Mouse (Mus musculus): ENCODE results near the gene Elovl2.
"Not testable (repeated sequence)": the region's sequence is repeated elsewhere in the genome, so short reads cannot be mapped to it uniquely, and the experiment has no call there.

DNA sequence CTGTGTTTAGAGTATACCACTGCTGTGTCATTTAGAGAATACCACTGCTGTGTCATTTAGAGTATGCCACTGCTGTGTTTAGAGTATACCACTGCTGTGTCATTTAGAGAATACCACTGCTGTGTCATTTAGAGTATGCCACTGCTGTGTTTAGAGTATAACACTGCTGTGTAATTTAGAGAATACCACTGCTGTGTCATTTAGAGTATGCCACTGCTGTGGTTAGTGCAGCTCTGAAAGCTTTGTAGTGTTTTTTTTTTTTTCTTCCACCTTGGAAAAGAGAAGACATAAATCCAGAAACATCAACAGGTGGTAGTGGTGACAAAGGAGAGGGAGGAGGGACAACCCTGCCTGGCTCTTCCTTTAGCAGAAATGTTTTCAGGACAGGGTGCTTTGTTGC lies 14.6 kb downstream of the Elovl2 start:
- not testable (repeated sequence) for TF ChIP-seq EP300, CTCF (IDR thresholded peaks at IDR 0.05; ENCODE audit: low read depth)
